Mouse (Mus musculus) kidney, postnatal 36 days (tissue): ENCODE results near the gene Gldc.
"Not testable (repeated sequence)": the region's sequence is repeated elsewhere in the genome, so short reads cannot be mapped to it uniquely, and the experiment has no call there.

Experiments used
- DNase-seq, 2 experiments: peaks; one replicate each; pipeline ENCODE4 v3.0.0; 2021 to 2022; ENCODE audit warnings: mixed read lengths in 2 of 2

Gldc gene

DNA sequence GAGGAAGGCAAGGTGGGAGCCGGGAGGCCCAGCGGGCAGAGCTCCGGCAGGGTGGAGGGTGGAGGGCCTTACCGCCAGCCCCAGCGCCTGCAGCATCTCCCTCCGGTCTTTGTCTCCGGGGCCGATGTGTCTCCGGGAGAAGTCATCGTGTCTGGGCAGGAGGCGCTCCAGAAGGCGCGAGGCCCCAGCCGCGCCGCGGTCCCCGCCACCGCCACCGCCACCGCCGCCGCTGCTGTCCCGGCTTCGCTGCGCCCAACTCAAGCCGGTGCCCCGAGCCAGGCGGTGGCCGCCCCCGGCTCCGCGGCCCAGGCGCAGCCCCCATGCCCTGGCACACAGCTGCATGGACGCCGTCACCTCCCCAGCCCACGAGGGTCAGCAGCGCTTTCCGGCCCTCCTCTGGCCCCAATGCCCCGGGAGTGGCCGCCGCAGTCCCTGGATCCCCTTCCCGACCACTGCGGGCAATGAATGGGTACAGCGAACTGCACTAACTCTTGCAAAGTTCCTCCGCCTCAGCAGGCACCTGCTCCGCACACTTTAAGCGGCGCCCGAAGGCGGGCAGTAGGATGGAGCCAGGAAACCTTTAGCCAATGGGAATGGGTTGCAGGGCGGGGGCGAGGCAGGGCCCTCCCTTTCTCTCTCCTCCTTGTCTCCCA, at the start of gene Gldc:
Gene Gldc (minus strand): TSS at position 511 of the 653 bp plus-strand sequence.
- DNase-seq = peak; percentile 86 to 90

DNA sequence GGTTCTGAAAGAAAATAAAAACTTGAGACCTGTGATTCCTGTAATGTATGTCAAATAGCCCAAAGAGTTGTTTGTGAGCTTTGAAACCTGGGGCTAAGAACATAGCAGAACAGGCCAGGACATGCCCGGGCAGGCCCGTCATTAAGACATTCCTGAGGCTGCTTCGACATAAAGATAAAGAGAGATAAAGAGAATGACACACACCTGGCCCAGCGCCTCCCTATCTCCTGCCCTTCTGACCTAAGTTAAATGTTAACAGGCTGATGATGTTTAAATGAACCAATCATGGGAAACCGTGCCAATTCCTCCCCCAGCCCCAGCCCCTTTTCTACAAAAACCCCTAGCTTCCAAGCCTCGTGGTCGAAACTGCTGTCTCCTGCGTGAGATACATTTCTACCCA, 47.4 kb upstream of the Gldc start:
- not testable (repeated sequence) for DNase-seq

DNA sequence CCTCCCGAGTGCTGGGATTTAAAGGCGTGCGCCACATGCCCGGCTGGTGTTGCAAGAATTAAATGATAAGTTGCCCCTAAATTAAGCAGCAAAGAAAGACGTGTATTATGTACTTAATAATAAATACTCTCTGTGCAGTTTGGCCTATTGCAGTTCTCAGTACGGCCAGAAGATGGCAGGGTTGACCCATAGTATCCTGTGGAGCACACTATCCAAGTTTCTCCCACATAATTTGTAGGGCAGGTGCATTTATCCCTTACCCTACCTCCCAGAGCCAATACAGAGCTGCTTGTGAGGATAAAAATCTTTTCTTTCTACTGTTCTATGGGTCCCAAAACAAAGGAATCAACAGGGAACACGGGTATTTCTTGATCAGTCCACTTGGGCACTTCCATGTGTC, 42.1 kb upstream of the Gldc start:
- DNase-seq = peak; percentile 60 to 86

DNA sequence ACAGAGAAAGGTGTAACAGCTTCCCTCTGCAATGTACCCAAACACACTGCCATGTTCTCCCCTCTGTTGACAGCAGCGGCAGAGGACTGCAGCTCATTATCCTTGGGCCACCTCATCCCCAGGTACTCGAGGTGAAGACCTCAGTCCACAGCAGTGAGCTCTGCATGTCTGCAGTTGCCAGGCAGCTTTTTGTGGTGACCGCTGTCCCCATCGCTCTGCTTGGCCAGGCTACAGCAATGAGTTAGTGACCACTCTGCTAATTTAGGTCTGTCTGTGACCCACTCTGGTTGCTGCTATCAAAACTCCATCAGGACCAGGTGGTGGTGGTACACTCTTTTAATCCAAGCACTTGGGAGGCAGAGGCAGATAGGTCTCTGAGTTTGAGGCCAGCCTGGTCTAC, 41.0 kb upstream of the Gldc start:
- no peak for DNase-seq

DNA sequence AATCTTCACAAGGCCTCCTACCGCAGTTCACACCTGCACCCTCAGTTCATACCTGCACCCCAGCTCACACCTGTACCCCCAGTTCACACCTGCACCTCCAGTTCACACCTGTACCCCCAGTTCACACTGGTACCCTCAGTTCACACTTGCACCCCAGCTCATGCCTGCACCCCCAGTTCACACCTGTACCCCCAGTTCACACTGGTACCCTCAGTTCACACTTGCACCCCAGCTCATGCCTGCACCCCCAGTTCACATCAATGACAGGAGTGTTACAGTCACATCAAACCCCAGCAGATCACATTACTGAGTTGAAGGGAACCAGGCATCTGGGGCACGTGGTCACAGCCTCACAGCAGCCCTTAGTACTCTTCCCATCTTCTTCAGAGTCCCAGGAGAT, 40.5 kb upstream of the Gldc start:
- DNase-seq = not testable (repeated sequence)

DNA sequence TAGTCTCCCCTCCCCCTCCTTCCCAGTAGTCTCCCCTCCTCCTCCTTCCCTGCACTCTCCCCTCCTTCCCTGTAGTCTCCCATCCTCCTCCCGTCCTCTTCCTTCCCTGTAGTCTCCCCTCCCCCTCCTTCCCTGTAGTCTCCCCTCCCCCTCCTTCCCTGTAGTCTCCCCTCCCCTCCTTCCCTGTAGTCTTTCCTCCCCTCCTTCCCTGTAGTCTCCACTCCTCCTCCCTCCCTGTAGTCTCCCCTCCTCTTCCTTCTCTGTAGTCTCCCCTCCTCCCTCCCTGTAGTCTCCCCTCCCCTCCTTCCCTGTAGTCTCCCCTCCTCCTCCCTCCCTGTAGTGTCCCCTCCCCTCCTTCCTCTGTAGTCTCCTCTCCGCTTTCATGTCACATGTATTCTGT, 38.8 kb upstream of the Gldc start:
- DNase-seq = no peak

DNA sequence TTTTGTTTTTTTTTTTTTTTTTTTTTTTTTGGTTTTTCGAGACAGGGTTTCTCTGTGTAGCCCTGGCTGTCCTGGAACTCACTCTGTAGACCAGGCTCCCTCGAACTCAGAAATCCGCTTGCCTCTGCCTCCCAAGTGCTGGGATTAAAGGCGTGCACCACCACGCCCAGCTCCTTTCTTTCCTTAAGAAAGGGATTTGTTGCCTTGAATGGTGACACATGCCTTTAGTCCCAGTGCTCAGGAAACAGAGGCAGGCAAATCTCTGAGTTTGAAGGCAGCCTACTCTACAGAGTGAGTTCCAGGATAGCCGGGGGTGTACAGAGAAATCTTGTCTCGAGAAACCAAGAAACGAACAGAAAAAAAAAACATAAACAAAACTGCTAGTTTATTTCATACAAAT, 33.8 kb upstream of the Gldc start:
- DNase-seq = not testable (repeated sequence)

DNA sequence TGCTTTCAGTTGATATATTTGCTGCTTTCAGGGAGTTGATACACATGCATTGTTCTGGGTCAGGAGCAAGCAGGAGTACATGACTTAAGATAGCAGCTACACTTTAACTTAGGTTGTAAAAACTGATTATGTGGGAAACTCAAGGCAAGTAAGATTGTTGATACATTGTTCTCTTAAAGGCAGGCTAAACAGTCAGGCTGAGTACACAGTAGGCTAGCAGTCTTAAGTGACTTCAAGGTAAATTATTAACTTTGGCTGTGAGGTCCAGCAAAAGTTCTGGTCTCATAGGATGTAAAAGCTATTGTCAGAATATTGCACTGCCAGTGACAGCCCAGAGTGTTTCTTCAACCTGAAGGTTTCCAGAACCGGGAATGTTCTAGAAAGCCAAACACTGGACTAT, 31.8 kb upstream of the Gldc start:
- no peak for DNase-seq

DNA sequence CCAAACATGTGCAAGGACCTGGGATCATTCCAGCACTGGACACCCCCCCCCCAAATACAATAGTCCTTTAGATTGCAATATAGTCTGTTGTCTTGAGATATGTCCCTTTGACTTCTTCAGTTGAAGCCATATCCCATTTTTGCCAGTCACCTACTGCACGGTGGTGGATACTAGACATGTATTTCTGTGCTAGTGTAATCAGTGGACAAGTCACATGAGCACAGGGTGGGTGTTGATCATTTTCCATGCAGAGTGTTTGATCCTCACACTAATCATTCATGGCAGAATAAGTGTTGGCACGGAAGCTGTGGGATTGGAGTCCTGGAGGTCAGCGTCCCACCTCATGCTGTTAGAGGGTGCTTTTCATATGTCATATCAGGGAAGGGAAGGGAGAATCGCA, 30.6 kb upstream of the Gldc start:
- DNase-seq = no peak

DNA sequence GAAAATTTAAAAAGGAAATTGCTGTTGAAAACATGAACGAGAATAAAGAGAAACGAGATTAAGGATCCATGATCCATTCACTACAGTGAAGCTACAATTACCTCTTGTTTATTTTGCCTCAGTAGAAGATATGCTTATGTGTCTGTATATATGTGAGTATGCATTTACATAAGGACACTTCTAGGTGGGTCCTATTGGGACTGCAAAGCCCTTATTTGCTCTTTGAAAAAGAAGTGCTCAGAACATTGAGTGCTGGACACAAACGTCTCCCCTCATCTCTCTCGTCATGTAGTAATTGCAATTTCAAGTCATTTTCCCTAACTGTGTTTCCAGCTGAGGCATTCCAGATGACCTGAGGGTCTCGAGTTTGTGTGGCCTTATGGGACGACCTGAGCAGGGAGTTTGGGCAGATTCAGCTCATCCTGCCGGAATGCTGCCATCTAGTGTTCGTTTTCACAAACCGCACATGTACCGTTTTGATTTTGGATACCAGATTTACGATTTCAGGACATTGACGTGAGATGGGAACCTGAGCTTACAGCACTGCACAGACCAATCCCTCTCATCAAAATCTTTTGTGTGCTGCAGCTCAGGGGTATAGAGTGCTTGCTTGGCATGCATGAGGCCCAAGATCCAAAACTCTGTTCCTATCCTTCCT, 30.1 kb upstream of the Gldc start:
- peak; percentile 43 to 66 for DNase-seq

DNA sequence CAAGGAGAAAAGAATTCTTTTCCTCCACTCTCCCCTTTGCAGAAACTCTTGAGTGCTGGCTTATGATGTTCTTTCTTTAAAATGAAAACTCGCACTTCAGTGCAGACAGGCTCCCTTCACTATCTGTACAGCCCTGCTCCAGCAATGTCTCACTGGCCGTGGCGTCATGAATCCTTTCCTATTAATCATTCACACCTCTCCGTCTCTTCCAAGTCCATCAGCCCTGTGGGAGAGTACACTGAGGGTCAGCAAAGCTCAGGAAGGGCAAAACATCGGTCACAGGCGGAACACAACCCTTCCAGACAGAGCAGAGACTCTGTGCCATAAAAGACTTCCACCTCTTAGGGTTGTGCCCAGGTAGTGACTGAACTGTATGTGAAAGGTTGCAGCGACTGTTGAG, 26.9 kb upstream of the Gldc start:
- DNase-seq = peak; percentile 72 to 89

DNA sequence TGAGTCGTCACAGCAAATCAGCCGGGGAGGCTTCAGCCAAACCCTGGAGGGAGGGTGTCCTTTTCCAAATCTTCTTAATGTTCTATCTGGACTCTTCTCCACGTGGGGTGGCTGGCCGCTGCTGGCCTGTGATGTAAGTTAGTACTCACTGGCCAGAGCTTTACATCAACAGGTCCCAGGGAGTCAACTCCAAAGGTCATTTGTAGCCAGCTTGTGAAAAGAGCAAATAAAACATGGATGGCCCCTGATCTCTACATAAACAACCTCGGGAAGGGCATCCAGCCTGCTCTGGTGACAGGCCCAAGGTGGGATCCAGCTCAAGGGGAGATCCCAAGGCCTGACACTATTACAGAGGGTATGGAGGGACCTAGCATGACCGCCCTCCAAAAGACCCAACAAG, 19.8 kb upstream of the Gldc start:
- no peak for DNase-seq

DNA sequence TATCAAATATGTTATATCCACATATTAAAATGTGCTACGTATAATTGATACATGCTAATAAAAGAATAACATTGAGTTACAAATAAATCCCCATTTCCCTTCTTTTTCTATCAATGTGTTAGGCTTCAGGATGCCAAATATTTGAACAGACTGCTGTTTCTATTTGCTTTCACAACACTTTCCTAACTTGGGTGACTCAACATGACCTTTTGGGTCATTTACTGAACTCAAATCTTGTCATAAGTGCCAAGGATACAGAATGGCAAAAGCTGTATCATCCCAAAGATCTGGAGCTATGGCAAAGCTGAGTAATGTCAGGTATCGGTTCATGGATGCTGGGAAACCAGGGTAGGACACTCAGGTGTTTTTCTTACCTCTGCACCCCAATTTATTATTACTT, 12.0 kb upstream of the Gldc start:
- DNase-seq = no peak

DNA sequence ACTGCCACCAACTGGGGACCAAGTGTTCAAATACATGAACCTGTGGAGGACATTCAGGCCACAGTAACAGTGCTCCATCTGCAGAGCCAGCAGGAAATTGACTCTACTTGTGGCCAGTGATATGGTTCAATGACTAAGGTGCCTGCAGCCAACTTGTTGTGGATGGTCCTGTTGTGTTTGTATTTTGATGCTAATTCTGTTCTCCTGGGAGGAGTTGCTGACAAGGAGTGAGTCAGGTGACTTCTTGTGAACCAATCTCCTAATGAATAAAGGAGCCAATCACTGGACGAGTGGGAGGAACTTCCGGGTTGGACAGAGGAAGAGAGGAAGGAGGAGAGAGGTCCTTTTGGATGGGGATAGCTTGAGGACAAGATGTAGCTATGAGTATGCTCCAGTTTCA, 10.3 kb upstream of the Gldc start:
- no peak for DNase-seq

DNA sequence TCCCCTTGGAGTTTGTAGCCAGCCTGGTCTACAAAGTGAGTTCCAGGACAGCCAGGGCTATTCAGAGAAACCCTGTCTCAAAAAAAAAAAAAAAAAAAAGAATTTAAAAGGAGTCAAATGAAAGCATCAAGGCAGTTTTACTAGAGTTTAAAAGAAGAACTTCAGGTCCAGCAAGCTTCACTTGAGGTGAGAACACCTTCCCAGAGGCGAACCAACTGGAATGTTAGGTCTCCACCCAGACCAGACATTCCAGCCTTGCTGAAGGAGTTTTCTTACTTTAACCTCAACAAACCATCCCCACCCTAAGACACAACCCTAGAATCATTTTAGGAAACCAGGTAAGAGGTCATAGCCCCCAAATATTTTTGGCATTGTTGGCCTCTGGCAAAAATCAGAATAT, 4.8 kb upstream of the Gldc start:
- DNase-seq = no peak

DNA sequence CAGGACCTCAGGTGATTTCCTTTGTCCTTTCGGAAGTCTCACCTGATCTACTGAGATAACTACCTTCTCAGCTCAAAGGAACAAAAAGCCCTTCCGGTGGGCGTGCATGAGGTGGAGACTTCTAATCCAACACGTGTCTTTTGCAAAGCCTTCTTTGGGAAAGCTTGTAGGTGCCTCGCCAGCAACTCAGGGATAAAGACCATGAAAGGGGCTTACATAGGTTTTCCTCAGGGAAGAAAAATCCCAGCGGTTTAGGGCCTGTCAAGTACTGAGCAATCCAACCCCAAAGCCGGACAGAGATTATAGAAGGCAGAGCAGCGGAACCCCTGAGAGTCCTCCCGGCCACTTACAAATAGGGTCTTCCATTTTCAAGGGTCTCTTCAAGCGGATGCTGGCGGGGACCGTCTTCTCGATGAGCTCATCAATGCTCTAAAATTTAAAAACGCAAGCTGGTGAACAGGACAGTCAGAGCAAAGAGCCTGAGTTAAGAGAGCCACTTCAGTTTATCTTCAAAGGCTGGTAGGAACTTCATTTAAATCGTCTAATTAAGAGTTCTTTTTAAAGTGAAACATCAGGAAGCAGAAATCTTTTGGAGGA, 1.1 kb downstream of the Gldc start:
- DNase-seq = peak; percentile 33 to 36

DNA sequence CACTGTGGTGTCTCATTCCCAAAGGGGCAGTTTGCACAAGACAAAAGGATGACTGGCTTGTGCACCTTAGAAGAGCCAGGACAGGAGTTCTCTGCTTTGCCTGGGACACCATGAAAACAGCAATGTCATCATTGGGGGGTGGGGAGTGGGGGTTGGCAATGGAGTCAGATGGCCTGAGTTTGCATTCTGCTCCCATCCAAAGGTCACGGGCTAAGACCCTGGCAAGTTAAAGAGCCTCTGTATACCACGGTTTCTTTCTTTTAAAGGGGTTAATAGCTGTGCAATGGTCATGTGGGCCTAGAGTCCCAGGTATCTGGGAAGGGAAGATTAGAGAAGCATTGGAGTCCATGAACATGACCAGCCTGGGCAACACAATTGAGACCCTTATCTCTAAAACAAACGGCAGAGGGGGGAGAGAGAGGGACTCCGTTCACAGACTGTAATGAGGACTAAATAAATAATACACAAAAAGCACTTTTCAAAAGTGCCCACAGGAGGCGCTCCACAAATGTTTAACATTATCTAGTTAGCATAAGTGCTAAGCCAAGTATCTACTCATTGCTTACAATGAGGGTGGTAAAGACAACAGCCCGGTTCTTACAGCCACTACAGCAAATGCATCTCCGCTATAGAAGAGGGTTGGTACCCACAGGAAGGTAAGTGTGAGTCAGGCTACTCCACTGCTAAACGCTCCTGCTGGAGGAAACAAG, 3.7 kb downstream of the Gldc start:
- peak; percentile 41 to 75 for DNase-seq

DNA sequence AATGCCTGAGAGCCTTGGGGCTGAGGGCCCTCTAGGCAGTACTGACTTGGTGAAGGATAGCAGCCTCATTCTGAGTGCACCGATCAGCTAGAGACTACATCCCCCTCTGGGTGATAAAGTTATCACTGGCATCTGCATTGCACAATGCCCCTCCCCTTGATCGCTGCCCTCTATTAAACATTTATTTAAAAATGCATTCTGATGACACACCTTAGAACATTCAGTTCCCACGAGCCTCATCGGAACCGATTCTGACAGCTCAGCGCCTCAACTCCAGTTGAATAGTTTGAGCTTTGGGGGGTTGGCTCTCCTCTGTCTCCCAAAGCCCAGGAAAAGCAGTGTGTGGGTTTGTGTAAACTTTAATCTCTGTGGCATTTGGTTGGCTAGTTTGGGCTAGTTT, 4.9 kb downstream of the Gldc start:
- peak; percentile 51 to 88 for DNase-seq

DNA sequence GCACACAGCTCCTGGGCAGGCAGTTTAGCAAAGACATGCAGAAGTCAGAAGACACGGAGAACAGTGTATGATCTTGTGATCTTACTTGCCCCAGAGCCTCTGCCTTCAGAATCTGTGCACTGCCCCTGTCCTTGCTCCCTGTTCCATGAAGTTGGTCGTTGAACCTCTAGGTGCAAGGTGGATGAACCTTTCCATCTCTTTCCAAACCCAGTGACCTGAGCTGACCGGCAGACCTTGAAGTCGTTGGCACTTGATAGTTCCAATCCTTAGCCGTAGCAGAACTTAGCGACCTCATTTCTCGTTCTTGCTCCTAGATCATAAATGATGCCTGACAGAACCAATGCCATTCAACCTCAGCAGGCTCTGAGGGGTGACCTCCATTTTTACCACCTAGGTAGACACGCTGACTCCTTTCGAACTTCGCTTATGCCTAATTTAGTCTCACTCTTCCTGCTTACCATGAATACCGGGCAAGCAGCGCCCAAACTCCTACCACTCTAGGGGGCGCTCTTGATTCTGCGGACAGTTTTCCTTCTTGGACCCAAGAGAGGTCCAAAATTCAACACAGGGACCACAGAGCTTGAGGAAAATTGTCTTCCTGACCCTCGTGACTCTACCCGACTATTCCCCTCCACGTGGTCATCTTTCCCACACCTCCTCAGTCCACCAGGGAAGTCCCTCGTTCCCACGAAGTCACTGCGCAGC, 8.3 kb downstream of the Gldc start:
- DNase-seq = peak; percentile 80 to 87

DNA sequence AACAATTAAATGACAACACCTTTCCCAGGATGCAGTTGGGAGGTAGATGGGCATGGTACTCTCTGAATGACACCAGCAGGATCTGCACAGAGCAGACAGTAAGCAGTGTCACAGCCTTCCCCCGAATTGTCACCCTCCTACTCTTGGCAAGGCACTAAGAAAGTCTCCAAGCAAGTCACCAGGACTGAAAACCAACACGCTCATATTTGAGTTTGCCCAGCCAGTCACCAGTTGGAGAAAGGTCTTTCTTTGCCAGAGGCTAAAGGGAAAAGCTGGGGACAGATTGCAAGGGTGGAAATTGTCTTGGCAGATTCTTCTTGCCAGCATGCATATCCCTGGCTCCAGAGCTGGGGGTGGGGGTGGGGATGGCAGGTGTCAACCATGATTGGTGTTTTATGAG, 11.0 kb downstream of the Gldc start:
- no peak for DNase-seq

DNA sequence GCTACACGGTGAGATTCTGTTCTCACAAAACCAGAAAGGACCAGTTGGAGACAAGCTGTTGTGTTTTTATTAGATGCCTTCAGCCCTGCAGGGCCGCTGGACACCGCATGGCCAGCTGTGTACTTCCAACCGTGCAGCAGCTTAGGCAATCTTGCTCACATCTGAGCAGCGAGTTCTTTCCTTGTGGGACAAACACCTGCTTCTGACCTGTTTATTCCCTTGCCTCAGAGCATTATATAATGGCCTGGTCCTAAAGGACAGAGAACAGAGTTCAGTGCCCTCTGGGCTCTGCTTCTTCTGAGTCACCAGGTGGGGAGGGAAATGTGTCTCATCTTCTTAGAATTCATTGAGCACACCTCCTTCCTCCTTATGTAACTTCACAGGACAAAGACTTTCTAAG, 12.4 kb downstream of the Gldc start:
- peak; percentile 67 to 90 for DNase-seq

DNA sequence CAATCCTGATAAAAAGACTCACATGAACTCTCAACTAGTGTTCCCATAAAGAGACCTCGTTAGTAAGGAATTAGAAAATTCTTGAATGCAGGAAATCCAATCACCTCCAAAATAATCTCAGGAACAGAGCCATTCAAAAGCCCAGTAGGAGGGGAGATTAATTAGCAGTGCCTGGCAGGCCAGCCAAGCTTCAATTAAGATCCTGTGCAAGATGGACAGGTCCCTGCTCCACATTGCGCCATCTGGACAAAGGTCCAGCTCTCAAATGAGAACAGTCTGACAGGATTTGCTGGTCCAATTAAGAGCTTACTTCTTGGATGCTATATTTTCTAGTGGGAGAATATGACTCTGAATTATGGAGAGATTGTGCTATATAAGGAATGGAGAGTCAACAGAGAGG, 15.2 kb downstream of the Gldc start:
- peak; percentile 61 to 78 for DNase-seq

DNA sequence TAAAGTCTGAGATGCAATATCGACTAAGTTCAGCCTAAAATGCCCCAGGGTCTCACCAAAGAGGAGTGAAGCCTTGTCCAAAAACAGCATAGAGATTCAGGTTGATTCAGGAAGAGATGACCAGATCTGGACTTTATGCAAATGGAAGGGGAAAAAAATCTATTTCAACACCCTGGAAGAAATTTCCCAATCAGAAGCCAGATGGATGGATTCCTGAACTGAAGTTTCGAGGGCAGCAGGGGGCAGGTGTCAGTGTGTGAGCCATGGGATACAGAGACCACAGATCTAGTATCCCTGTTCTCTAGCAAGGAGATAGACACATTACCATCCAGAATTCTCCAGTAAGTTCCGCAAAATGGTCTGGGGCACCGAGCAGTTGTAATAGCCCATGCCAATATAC, 17.0 kb downstream of the Gldc start:
- no peak for DNase-seq
